Mouse (Mus musculus): ENCODE results near the gene P4ha3.

The P4ha3 gene

GRCm38 (mm10) chr7:100331269-100331668 lies 45.9 kb downstream of the P4ha3 start:
- no peak for TF ChIP-seq GATA4 (IDR thresholded peaks at IDR 0.05; ENCODE audit: insufficient replicate concordance, low read length)

GRCm38 (mm10) chr7:100335921-100336320 lies 50.6 kb downstream of the P4ha3 start:
- TF ChIP-seq GATA4 (IDR thresholded peaks at IDR 0.05; ENCODE audit: insufficient replicate concordance, low read length): no peak

- no peak for TF ChIP-seq GATA4 (IDR thresholded peaks at IDR 0.05; ENCODE audit: insufficient replicate concordance, low read length)
Measured at GRCm38 (mm10) chr7:100354984-100355383, 69.7 kb downstream of the P4ha3 start.

- TF ChIP-seq GATA4 (IDR thresholded peaks at IDR 0.05; ENCODE audit: insufficient replicate concordance, low read length): no peak
Measured at GRCm38 (mm10) chr7:100356324-100356723, 71.0 kb downstream of the P4ha3 start.

GRCm38 (mm10) chr7:100356768-100357167 lies 71.4 kb downstream of the P4ha3 start:
- TF ChIP-seq GATA4 (IDR thresholded peaks at IDR 0.05; ENCODE audit: insufficient replicate concordance, low read length): no peak

- TF ChIP-seq GATA4 (IDR thresholded peaks at IDR 0.05; ENCODE audit: insufficient replicate concordance, low read length): no peak
Measured at GRCm38 (mm10) chr7:100357856-100358255, 72.5 kb downstream of the P4ha3 start.

- no peak for TF ChIP-seq GATA4 (IDR thresholded peaks at IDR 0.05; ENCODE audit: insufficient replicate concordance, low read length)
Measured at GRCm38 (mm10) chr7:100363162-100363561, 77.8 kb downstream of the P4ha3 start.

GRCm38 (mm10) chr7:100364888-100365287 lies 79.6 kb downstream of the P4ha3 start:
- TF ChIP-seq GATA4 (IDR thresholded peaks at IDR 0.05; ENCODE audit: insufficient replicate concordance, low read length): no peak

Measured in liver, adult (tissue).